Mouse (Mus musculus) heart, postnatal 25 days (tissue): ENCODE measurements around the gene Adcy9. TPM values are rescaled to one million over a fixed set of nuclear protein-coding genes. Genes with fewer than 3 reads are reported as not detected.

ENCODE experiments used
- DNase-seq: peaks from one replicate; pipeline ENCODE4 v3.0.0; 2022; ENCODE audit warnings: low spot score
- intact Hi-C: fragments of 180-260 bp; cut with DNase I; formaldehyde crosslinking; loops from one replicate; pipeline ENCODE4 v1.15.1; 2025
- total RNA-seq, 2 experiments: library from RNA; stranded (reverse); gene quantifications; 2 replicates each; pipeline ENCODE4 v1.2.3; 2021

The Adcy9 gene
- total RNA-seq, 2 experiments from 2014 or later = 22.4 to 24.1 TPM

- no peak for DNase-seq
- intact Hi-C loops = loop anchor here (5.0 kb wide), 2 partner anchors 49 to 119 kb away; partner anchors contain the start of gene Srl
Observed at GRCm38 (mm10) chr16:4422991-4423390, 2.7 kb upstream of the Adcy9 start.

GRCm38 (mm10) chr16:4419546-4420297 lies 576 bp downstream of the Adcy9 start:
- intact Hi-C loops = loop anchor here (2.0 to 10.0 kb wide), 5 partner anchors 37 to 123 kb away; partner anchors contain the start of gene Srl
- DNase-seq = no peak

GRCm38 (mm10) chr16:4418776-4419545 lies 1.3 kb downstream of the Adcy9 start:
- no peak for DNase-seq
- intact Hi-C loops = loop anchor here (2.0 to 10.0 kb wide), 3 partner anchors 37 to 102 kb away; no protein-coding TSS in a partner anchor

GRCm38 (mm10) chr16:4418072-4418471 lies 2.2 kb downstream of the Adcy9 start:
- DNase-seq = no peak
- intact Hi-C loops = loop anchor here (2.0 to 10.0 kb wide), 3 partner anchors 36 to 101 kb away; no protein-coding TSS in a partner anchor

- intact Hi-C loops = loop anchor here (5.0 to 10.0 kb wide), 2 partner anchors 35 to 53 kb away; no protein-coding TSS in a partner anchor
- no peak for DNase-seq
Observed at GRCm38 (mm10) chr16:4417455-4417854, 2.8 kb downstream of the Adcy9 start.

- intact Hi-C loops = loop anchor here (5.0 to 10.0 kb wide), 2 partner anchors 33 to 50 kb away; no protein-coding TSS in a partner anchor
- no peak for DNase-seq
Observed at GRCm38 (mm10) chr16:4414881-4415585, 5.3 kb downstream of the Adcy9 start.

GRCm38 (mm10) chr16:4413988-4414880 lies 6.1 kb downstream of the Adcy9 start:
- intact Hi-C loops = loop anchor here (10.0 kb wide), 1 partner anchor 49 kb away; no protein-coding TSS in a partner anchor
- DNase-seq = no peak

- intact Hi-C loops = loop anchor here (10.0 kb wide), 1 partner anchor 48 kb away; no protein-coding TSS in a partner anchor
- no peak for DNase-seq
Observed at GRCm38 (mm10) chr16:4413301-4413700, 7.0 kb downstream of the Adcy9 start.

- DNase-seq = no peak
- intact Hi-C loops = loop anchor here (10.0 kb wide), 1 partner anchor 47 kb away; no protein-coding TSS in a partner anchor
Observed at GRCm38 (mm10) chr16:4412298-4412697, 8.0 kb downstream of the Adcy9 start.

GRCm38 (mm10) chr16:4411296-4411695 lies 9.0 kb downstream of the Adcy9 start:
- DNase-seq = no peak
- intact Hi-C loops = loop anchor here (10.0 kb wide), 1 partner anchor 46 kb away; no protein-coding TSS in a partner anchor

GRCm38 (mm10) chr16:4407536-4407935 lies 12.8 kb downstream of the Adcy9 start:
- no peak for DNase-seq
- intact Hi-C loops = no loop called here

GRCm38 (mm10) chr16:4406706-4407105 lies 13.6 kb downstream of the Adcy9 start:
- intact Hi-C loops = no loop called here
- DNase-seq = no peak

GRCm38 (mm10) chr16:4406047-4406586 lies 14.2 kb downstream of the Adcy9 start:
- DNase-seq = no peak
- intact Hi-C loops = no loop called here

- intact Hi-C loops = no loop called here
- no peak for DNase-seq
Observed at GRCm38 (mm10) chr16:4404933-4405761, 15.2 kb downstream of the Adcy9 start.

GRCm38 (mm10) chr16:4401109-4401508 lies 19.2 kb downstream of the Adcy9 start:
- DNase-seq = no peak
- intact Hi-C loops = no loop called here

- intact Hi-C loops = no loop called here
- DNase-seq = peak; percentile 28
Observed at GRCm38 (mm10) chr16:4399471-4400223, 20.7 kb downstream of the Adcy9 start.

- intact Hi-C loops = no loop called here
- no peak for DNase-seq
Observed at GRCm38 (mm10) chr16:4398782-4399181, 21.5 kb downstream of the Adcy9 start.
